In genomic region chr3:65494291-65494763, GRCm38 (mm10) we compare ENCODE assay signal across 8 mouse cellular contexts. TPM values are rescaled to one million over a fixed set of nuclear protein-coding genes. Genes with fewer than 3 reads are reported as not detected.
DNase-seq lines count a peak whose midpoint lies in the region; ATAC-seq and TF ChIP-seq lines count a peak whose summit lies in the region.

No protein-coding gene starts in this region.

- no peak for TF ChIP-seq CTCF in olfactory bulb, adult 2 months (IDR thresholded peaks at IDR 0.05; ENCODE audit: insufficient read depth, low read depth, low read length)

- ATAC-seq in forebrain, embryonic 12.5 days (ENCODE audit: low FRiP score) = no peak
- peak; percentile 61; the same call in 1 of the 2 replicates for ATAC-seq in hindbrain, embryonic 15.5 days (ENCODE audit: low FRiP score, low read depth)
- no peak for ATAC-seq in liver, embryonic 11.5 days (replicated peaks; ENCODE audit: low FRiP score)

- no peaks in the 10 kb centered on the region for H3K36me3 ChIP-seq in forebrain, embryonic 12.5 days (replicated peaks)
- no peaks in the 10 kb centered on the region for H3K36me3 ChIP-seq in hindbrain, embryonic 15.5 days
- no peaks in the 10 kb centered on the region for H3K36me3 ChIP-seq in liver, embryonic 11.5 days (ENCODE audit: control insufficient read depth, insufficient read depth, low read length)

- no peak overlapping the region for H3K4me2 ChIP-seq in forebrain, embryonic 12.5 days
- peak overlapping the region; percentile 24 for H3K4me2 ChIP-seq in hindbrain, embryonic 15.5 days
- H3K4me2 ChIP-seq in liver, embryonic 11.5 days = peak overlapping the region; percentile 50

- peak overlapping the region; percentile 32; the same call in 1 of the 2 replicates for H3K27ac ChIP-seq in forebrain, embryonic 12.5 days
- H3K27ac ChIP-seq in hindbrain, embryonic 15.5 days (replicated peaks) = peak overlapping the region; percentile 23
- peak overlapping the region; percentile 7; the same call in 1 of the 2 replicates for H3K27ac ChIP-seq in liver, embryonic 11.5 days (ENCODE audit: low read depth, low read length)
- H3K27ac ChIP-seq in olfactory bulb, adult 2 months (ENCODE audit: insufficient read depth, low read depth, low read length) = peak overlapping the region; percentile 4; the same call in 1 of the 2 replicates

- no peak overlapping the region for H3K4me3 ChIP-seq in forebrain, embryonic 12.5 days (replicated peaks)
- H3K4me3 ChIP-seq in hindbrain, embryonic 15.5 days = no peak overlapping the region
- peak overlapping the region; percentile 24; the same call in 1 of the 2 replicates for H3K4me3 ChIP-seq in liver, embryonic 11.5 days (ENCODE audit: low read depth, low read length)
- H3K4me3 ChIP-seq in olfactory bulb, adult 2 months (ENCODE audit: insufficient read depth, low read depth, low read length) = no peak overlapping the region

- WGBS in forebrain, embryonic 12.5 days = 54% methylated on average over 9 of the region's 9 CpGs
- WGBS in hindbrain, embryonic 15.5 days = 34% methylated on average over 9 of the region's 9 CpGs
- 21% methylated on average over 9 of the region's 9 CpGs for WGBS in liver, embryonic 11.5 days
- WGBS in olfactory bulb, adult 2 months = 25% methylated on average over 9 of the region's 9 CpGs

- TF ChIP-seq POLR2A in olfactory bulb, adult 2 months (IDR thresholded peaks at IDR 0.05; ENCODE audit: insufficient read depth, low read depth, low read length) = no peak

- H3K9me3 ChIP-seq in forebrain, embryonic 12.5 days = no peaks in the 10 kb centered on the region
- no peaks in the 10 kb centered on the region for H3K9me3 ChIP-seq in hindbrain, embryonic 15.5 days
- no peaks in the 10 kb centered on the region for H3K9me3 ChIP-seq in liver, embryonic 11.5 days (ENCODE audit: control insufficient read depth, low read length)

- DNase-seq in left cerebral cortex, postnatal 4 days = peak; percentile 48
- DNase-seq in left cerebral cortex, adult 8-10 months (ENCODE audit: low spot score in 2 of 2) = no peak
- DNase-seq in liver, embryonic 11.5 days (ENCODE audit: low spot score) = peak; percentile 40
- no peak for DNase-seq in gastrocnemius, adult 18-20 months (ENCODE audit: low spot score)
- DNase-seq in cerebellum, adult 9-11 months = no peak

- H3K27me3 ChIP-seq in forebrain, embryonic 12.5 days = no peaks in the 10 kb centered on the region
- H3K27me3 ChIP-seq in hindbrain, embryonic 15.5 days = no peaks in the 10 kb centered on the region
- H3K27me3 ChIP-seq in liver, embryonic 11.5 days (replicated peaks; ENCODE audit: control insufficient read depth, insufficient read depth, low read length) = no peaks in the 10 kb centered on the region

- H3K4me1 ChIP-seq in forebrain, embryonic 12.5 days = peaks cover 10% of the 10 kb centered on the region; the same call in 1 of the 2 replicates
- peaks cover 7% of the 10 kb centered on the region; the same call in 1 of the 2 replicates for H3K4me1 ChIP-seq in hindbrain, embryonic 15.5 days (replicated peaks)
- H3K4me1 ChIP-seq in liver, embryonic 11.5 days (replicated peaks; ENCODE audit: control insufficient read depth, insufficient read depth, low read length) = peaks cover 8% of the 10 kb centered on the region
- peaks cover 4% of the 10 kb centered on the region for H3K4me1 ChIP-seq in olfactory bulb, adult 2 months (ENCODE audit: control insufficient read depth, insufficient read depth, low read length)

- intact Hi-C loops in left cerebral cortex, postnatal 4 days (cut with DNase I) = no loop called here

- no peak overlapping the region for H3K9ac ChIP-seq in forebrain, embryonic 12.5 days
- H3K9ac ChIP-seq in hindbrain, embryonic 15.5 days = no peak overlapping the region
- H3K9ac ChIP-seq in liver, embryonic 11.5 days (ENCODE audit: low read depth, low read length) = no peak overlapping the region; the same call in 1 of the 2 replicates

RNA-seq across cellular contexts. Expression of gene Tiparp, which starts 33.9 kb away (rescaled TPM):
- total RNA-seq in left cerebral cortex, postnatal 4 days (2021) = 10 to 100 TPM; 13.7 to 17.3 TPM
- 10 to 100 TPM; 10.6 to 21.0 (median 14.0) TPM for total RNA-seq in left cerebral cortex, adult 8-10 months (2022)
- 29.4 and 30.6 TPM in 2 replicates for polyA plus RNA-seq in forebrain, embryonic 12.5 days (2016; fragmentation: Nextera tagmentation; extraction: Ambion mirVana)
- polyA plus RNA-seq in hindbrain, embryonic 15.5 days (2015; fragmentation: Nextera tagmentation; extraction: Ambion mirVana) = 31.0 and 31.1 TPM in 2 replicates
- polyA plus RNA-seq in liver, embryonic 11.5 days (2014; fragmentation: Nextera tagmentation; extraction: Ambion mirVana) = 18.0 and 20.9 TPM in 2 replicates
- not detected in 2 replicates for polyA plus RNA-seq in olfactory bulb, adult 2 months (2012; ENCODE audit: insufficient read depth, insufficient read length, low replicate concordance, missing spikeins)
- total RNA-seq in gastrocnemius, adult 18-20 months (2021) = 10 to 100 TPM; 14.0 to 41.9 TPM

Comparison
In these comparisons a context has a peak if more than half of its experiments do, and no peak if none do; other contexts are left out.
1. DNase-seq: peak in left cerebral cortex, postnatal 4 days (single experiment) and liver, embryonic 11.5 days (single experiment); none in left cerebral cortex, adult 8-10 months (0 of 2), gastrocnemius, adult 18-20 months (single experiment) and cerebellum, adult 9-11 months (single experiment).
2. Peak in every context shown above with its lines, with median percentiles within 50 percentile points of each other: H3K27ac ChIP-seq.